Mouse (Mus musculus): ENCODE results near the gene H2al1d.
"Not testable (repeated sequence)": the region's sequence is repeated elsewhere in the genome, so short reads cannot be mapped to it uniquely, and the experiment has no call there.

- not testable (repeated sequence) for TF ChIP-seq CTCF (conservative IDR thresholded peaks at IDR 0.05; ENCODE audit: low read length); NANOG (IDR thresholded peaks at IDR 0.05; ENCODE audit: borderline replicate concordance, low read length); POU5F1 (IDR thresholded peaks at IDR 0.05; ENCODE audit: borderline replicate concordance, low read length)
Observed at GRCm38 (mm10) chrX:11324359-11324758, 15.7 kb downstream of the H2al1d start, which contains the start of gene H2al1i.
